Mouse (Mus musculus) intestine, embryonic 16.5 days (tissue): ENCODE measurements around the gene Washc3. TPM values are rescaled to one million over a fixed set of nuclear protein-coding genes. Genes with fewer than 3 reads are reported as not detected.

Experiments
- ATAC-seq: fragments of 200-750 bp; cut with Nextera tagmentation; 2 replicates; pipeline ENCODE4 v1.8.0; 2017; ENCODE audit warnings: moderate TSS enrichment, moderate library complexity
- H3K27ac ChIP-seq: fragments of 300-500 bp; sonication (generic); 2 replicates; pipeline ENCODE4 v1.5.1; 2014; ENCODE audit warnings: mild to moderate bottlenecking, low read length
- H3K27me3 ChIP-seq: fragments of 300-500 bp; sonication (generic); replicated peaks from 2 replicates; pipeline ENCODE4 v1.6.1; 2014; ENCODE audit warnings: low read length, control low read depth, mixed read lengths; ENCODE audit not compliant: control insufficient read depth, insufficient read depth
- H3K36me3 ChIP-seq: fragments of 300-500 bp; sonication (generic); 2 replicates; pipeline ENCODE4 v1.6.1; 2014; ENCODE audit warnings: low read length, control low read depth; ENCODE audit not compliant: control insufficient read depth, insufficient read depth
- H3K4me1 ChIP-seq: fragments of 300-500 bp; sonication (generic); 2 replicates; pipeline ENCODE4 v1.6.1; 2014; ENCODE audit warnings: low read length, control low read depth, mixed read lengths; ENCODE audit not compliant: control insufficient read depth, insufficient read depth
- H3K4me2 ChIP-seq: fragments of 300-500 bp; sonication (generic); 2 replicates; pipeline ENCODE4 v1.6.1; 2014; ENCODE audit warnings: low read depth, low read length, control low read depth
- H3K4me3 ChIP-seq: fragments of 300-500 bp; sonication (generic); 2 replicates; pipeline ENCODE4 v1.5.1; 2014; ENCODE audit warnings: mild to moderate bottlenecking, low read length
- H3K9ac ChIP-seq: fragments of 300-500 bp; sonication (generic); 2 replicates; pipeline ENCODE4 v1.6.1; 2014; ENCODE audit warnings: low read depth, low read length
- H3K9me3 ChIP-seq: fragments of 300-500 bp; sonication (generic); 2 replicates; pipeline ENCODE4 v1.6.1; 2016; ENCODE audit warnings: low read length, control low read depth; ENCODE audit not compliant: control insufficient read depth
- WGBS: fragments of 180-500 bp; shearing (Covaris S2); extraction: QIAGEN DNeasy Blood & Tissue Kit; methylation state at CpG from one replicate; pipeline ENCODE4 v1.1.7; 2014; 5-methylcytosine and 5-hydroxymethylcytosine counted together
- polyA plus RNA-seq: library from polyadenylated mRNA; unstranded; fragments of >200 nt; fragmentation: Nextera tagmentation; extraction: Ambion mirVana; gene quantifications from 2 replicates; pipeline ENCODE4 v1.2.1, GENCODE M21; 2015

The Washc3 gene
- polyA plus RNA-seq, 1 experiment from 2014 or later = 65.8 TPM

GRCm38 (mm10) chr10:88203236-88203635 lies 2.3 kb downstream of the Washc3 start:
- no peak overlapping the region for H3K4me2 ChIP-seq
- H3K9ac ChIP-seq = no peak overlapping the region
- peaks cover 4% of the 10 kb centered on the region; the same call in 1 of the 2 replicates for H3K4me1 ChIP-seq
- H3K27ac ChIP-seq = no peak overlapping the region
- 92% methylated on average over 6 of the region's 6 CpGs for WGBS
- no peak for ATAC-seq
- H3K9me3 ChIP-seq = no peaks in the 10 kb centered on the region
- H3K36me3 ChIP-seq = no peaks in the 10 kb centered on the region
- H3K27me3 ChIP-seq = no peaks in the 10 kb centered on the region
- H3K4me3 ChIP-seq = no peak overlapping the region

- Histone ChIP-seq H3K36me3 (no peaks in the 10 kb centered on the region), H3K9ac (no peak overlapping the region), H3K4me2 (no peak overlapping the region), H3K4me1 (no peaks in the 10 kb centered on the region), H3K4me3 (no peak overlapping the region), H3K27me3 (no peaks in the 10 kb centered on the region), H3K9me3 (no peaks in the 10 kb centered on the region), H3K27ac (no peak overlapping the region)
- no peak for ATAC-seq
- 89% methylated on average over 5 of the region's 5 CpGs for WGBS
Observed at GRCm38 (mm10) chr10:88212644-88213043, 11.8 kb downstream of the Washc3 start.

- Histone ChIP-seq H3K27ac (no peak overlapping the region), H3K4me1 (no peaks in the 10 kb centered on the region), H3K36me3 (no peaks in the 10 kb centered on the region), H3K4me2 (no peak overlapping the region), H3K9ac (no peak overlapping the region), H3K4me3 (no peak overlapping the region), H3K9me3 (no peaks in the 10 kb centered on the region), H3K27me3 (no peaks in the 10 kb centered on the region)
- ATAC-seq = no peak
- WGBS = 83% methylated on average over 20 of the region's 20 CpGs
Observed at GRCm38 (mm10) chr10:88214800-88215514, 14.1 kb downstream of the Washc3 start.

GRCm38 (mm10) chr10:88218161-88218560 lies 17.3 kb downstream of the Washc3 start:
- Histone ChIP-seq H3K4me2 (no peak overlapping the region), H3K4me3 (no peak overlapping the region), H3K36me3 (no peaks in the 10 kb centered on the region), H3K9ac (no peak overlapping the region), H3K4me1 (no peaks in the 10 kb centered on the region), H3K9me3 (no peaks in the 10 kb centered on the region), H3K27me3 (no peaks in the 10 kb centered on the region), H3K27ac (no peak overlapping the region)
- WGBS = 91% methylated on average over 3 of the region's 3 CpGs
- no peak for ATAC-seq

- H3K4me2 ChIP-seq = no peak overlapping the region
- no peaks in the 10 kb centered on the region for H3K27me3 ChIP-seq
- no peaks in the 10 kb centered on the region for H3K4me1 ChIP-seq
- 91% methylated on average over 5 of the region's 5 CpGs for WGBS
- H3K4me3 ChIP-seq = no peak overlapping the region
- no peak overlapping the region for H3K9ac ChIP-seq
- no peaks in the 10 kb centered on the region for H3K9me3 ChIP-seq
- ATAC-seq = no peak
- H3K36me3 ChIP-seq = no peaks in the 10 kb centered on the region
- H3K27ac ChIP-seq = no peak overlapping the region
Observed at GRCm38 (mm10) chr10:88221718-88222117, 20.8 kb downstream of the Washc3 start.

- H3K4me3 ChIP-seq = no peak overlapping the region
- no peak overlapping the region for H3K9ac ChIP-seq
- H3K9me3 ChIP-seq = no peaks in the 10 kb centered on the region
Observed at GRCm38 (mm10) chr10:88225421-88225820, 24.5 kb downstream of the Washc3 start.

GRCm38 (mm10) chr10:88227962-88228361 lies 27.1 kb downstream of the Washc3 start:
- no peak for ATAC-seq
- Histone ChIP-seq H3K9ac (no peak overlapping the region), H3K4me1 (no peaks in the 10 kb centered on the region), H3K4me2 (no peak overlapping the region), H3K27me3 (no peaks in the 10 kb centered on the region), H3K36me3 (no peaks in the 10 kb centered on the region), H3K4me3 (no peak overlapping the region), H3K27ac (no peak overlapping the region), H3K9me3 (no peaks in the 10 kb centered on the region)
- WGBS = 96% methylated on average over 2 of the region's 2 CpGs

More at GRCm38 (mm10) chr10:88225421-88225820, 24.5 kb downstream of the Washc3 start:
- no peaks in the 10 kb centered on the region for H3K36me3 ChIP-seq
- ATAC-seq = no peak
- H3K27ac ChIP-seq = no peak overlapping the region
- no peaks in the 10 kb centered on the region for H3K4me1 ChIP-seq
- WGBS = 91% methylated on average over 5 of the region's 5 CpGs
- no peak overlapping the region for H3K4me2 ChIP-seq
- H3K27me3 ChIP-seq = no peaks in the 10 kb centered on the region

GRCm38 (mm10) chr10:88228521-88229017 lies 27.7 kb downstream of the Washc3 start:
- Histone ChIP-seq H3K9me3 (no peaks in the 10 kb centered on the region), H3K9ac (no peak overlapping the region), H3K36me3 (no peaks in the 10 kb centered on the region), H3K27me3 (no peaks in the 10 kb centered on the region), H3K4me2 (no peak overlapping the region), H3K4me3 (no peak overlapping the region), H3K4me1 (no peaks in the 10 kb centered on the region), H3K27ac (no peak overlapping the region)
- ATAC-seq = no peak
- WGBS = 71% methylated on average over 8 of the region's 8 CpGs

- ATAC-seq = no peak
- H3K36me3 ChIP-seq = no peaks in the 10 kb centered on the region
- no peaks in the 10 kb centered on the region for H3K9me3 ChIP-seq
Observed at GRCm38 (mm10) chr10:88231671-88232070, 30.8 kb downstream of the Washc3 start.

GRCm38 (mm10) chr10:88232765-88233164 lies 31.9 kb downstream of the Washc3 start:
- Histone ChIP-seq H3K4me1 (no peaks in the 10 kb centered on the region), H3K4me2 (no peak overlapping the region), H3K36me3 (no peaks in the 10 kb centered on the region), H3K4me3 (no peak overlapping the region), H3K27me3 (no peaks in the 10 kb centered on the region), H3K27ac (no peak overlapping the region), H3K9ac (no peak overlapping the region), H3K9me3 (no peaks in the 10 kb centered on the region)
- no peak for ATAC-seq
- 88% methylated on average over 2 of the region's 2 CpGs for WGBS

More at GRCm38 (mm10) chr10:88231671-88232070, 30.8 kb downstream of the Washc3 start:
- WGBS = 87% methylated on average over 8 of the region's 8 CpGs
- Histone ChIP-seq H3K4me1 (no peaks in the 10 kb centered on the region), H3K27me3 (no peaks in the 10 kb centered on the region), H3K4me3 (no peak overlapping the region), H3K9ac (no peak overlapping the region), H3K4me2 (no peak overlapping the region), H3K27ac (no peak overlapping the region)
